Mouse (Mus musculus): ENCODE results near the gene Hist1h3d.
"Not testable (repeated sequence)": the region's sequence is repeated elsewhere in the genome, so short reads cannot be mapped to it uniquely, and the experiment has no call there.

The Hist1h3d gene

GRCm38 (mm10) chr13:23542999-23543607 is 32.5 kb upstream of the Hist1h3d start, which contains the start of gene Hist1h2bh:
Hist1h2bh (minus strand) TSS chr13:23543392.
- peak; percentile 85 for DNase-seq

GRCm38 (mm10) chr13:23543965-23544786 is 31.4 kb upstream of the Hist1h3d start, which contains the start of gene Hist1h3f:
Hist1h3f (plus strand) TSS chr13:23544052.
- peak; percentile 89 for DNase-seq

GRCm38 (mm10) chr13:23544787-23545120 is 30.8 kb upstream of the Hist1h3d start:
- DNase-seq: not testable (repeated sequence)

- DNase-seq: no peak
Measured at GRCm38 (mm10) chr13:23546694-23547093, 28.9 kb upstream of the Hist1h3d start.

GRCm38 (mm10) chr13:23550761-23551145 is 24.8 kb upstream of the Hist1h3d start:
- no peak for DNase-seq

GRCm38 (mm10) chr13:23551146-23551834 is 24.3 kb upstream of the Hist1h3d start, which contains the start of gene Hist1h4f:
Hist1h4f (minus strand) TSS chr13:23551648.
- peak; percentile 80 for DNase-seq

- DNase-seq: no peak
Measured at GRCm38 (mm10) chr13:23551931-23552914, 23.3 kb upstream of the Hist1h3d start.

- no peak for DNase-seq
Measured at GRCm38 (mm10) chr13:23552962-23553361, 22.6 kb upstream of the Hist1h3d start, which contains the start of gene Hist1h1d. Hist1h1d (plus strand) TSS chr13:23553262.

GRCm38 (mm10) chr13:23554393-23554792 is 21.2 kb upstream of the Hist1h3d start:
- DNase-seq: no peak

- DNase-seq: no peak
Measured at GRCm38 (mm10) chr13:23554925-23555838, 20.4 kb upstream of the Hist1h3d start.

GRCm38 (mm10) chr13:23555839-23556416 is 19.6 kb upstream of the Hist1h3d start:
- peak; percentile 79 for DNase-seq

GRCm38 (mm10) chr13:23556906-23557305 is 18.7 kb upstream of the Hist1h3d start:
- DNase-seq: no peak

- DNase-seq: not testable (repeated sequence)
Measured at GRCm38 (mm10) chr13:23560699-23561098, 14.9 kb upstream of the Hist1h3d start.

GRCm38 (mm10) chr13:23561531-23561882 is 14.1 kb upstream of the Hist1h3d start:
- not testable (repeated sequence) for DNase-seq

- DNase-seq: peak; percentile 92
Measured at GRCm38 (mm10) chr13:23561883-23562659, 13.5 kb upstream of the Hist1h3d start, which contains the start of gene Hist1h3e. Hist1h3e (minus strand) TSS chr13:23562369.

GRCm38 (mm10) chr13:23562699-23563462 is 12.7 kb upstream of the Hist1h3d start:
- no peak for DNase-seq

- no peak for DNase-seq
Measured at GRCm38 (mm10) chr13:23564482-23564881, 11.1 kb upstream of the Hist1h3d start.

GRCm38 (mm10) chr13:23570261-23571021 is 5.1 kb upstream of the Hist1h3d start:
- not testable (repeated sequence) for DNase-seq

Measured in kidney, adult 9 months (tissue).